Comparison of ENCODE assay signal across 15 mouse cellular contexts in genomic region chr2:29419946-29420345, GRCm38 (mm10).
A peak's percentile ranks its signal among the peaks of the same experiment; 100 is the strongest.
DNase-seq lines count a peak whose midpoint lies in the region; ATAC-seq and TF ChIP-seq lines count a peak whose summit lies in the region.
"Had no signal": no experiment of that assay in that cellular context is flagged by ENCODE, and none has a peak within 500 bp of the region (broad histone marks: within the 10 kb centered on the region; RNA-seq: fewer than 3 reads in every experiment).

No protein-coding gene starts in this region.

- no peak overlapping the region for H3K27ac ChIP-seq in liver, adult 2 months (replicated peaks; ENCODE audit: insufficient read depth, low read depth, low read length)
- H3K27ac ChIP-seq in liver, embryonic 11.5 days (ENCODE audit: low read depth, low read length), result no peak overlapping the region
- H3K27ac ChIP-seq in intestine, postnatal 0 days (ENCODE audit: low read depth, low read length), result no peak overlapping the region
- H3K27ac ChIP-seq: embryonic facial prominence, embryonic 13.5 days; heart, embryonic 10.5 days had no signal

- H3K36me3 ChIP-seq in liver, adult 2 months (ENCODE audit: control insufficient read depth, insufficient read depth, low read length), result peaks cover 2% of the 10 kb centered on the region; the same call in 1 of the 2 replicates
- H3K36me3 ChIP-seq in liver, embryonic 11.5 days (ENCODE audit: control insufficient read depth, insufficient read depth, low read length), result no peaks in the 10 kb centered on the region
- H3K36me3 ChIP-seq in intestine, postnatal 0 days (ENCODE audit: control insufficient read depth, insufficient read depth), result no peaks in the 10 kb centered on the region
- H3K36me3 ChIP-seq: embryonic facial prominence, embryonic 13.5 days; heart, embryonic 10.5 days; neural tube, embryonic 13.5 days had no signal

- no peaks in the 10 kb centered on the region for H3K79me2 ChIP-seq in liver, adult 2 months (ENCODE audit: control insufficient read depth, insufficient read depth, low read length)

- peak; percentile 57 for TF ChIP-seq CTCF in liver, adult 2 months (IDR thresholded peaks at IDR 0.05; ENCODE audit: low read depth, low read length)
- TF ChIP-seq CTCF in intestine, postnatal 0 days (IDR thresholded peaks at IDR 0.05; ENCODE audit: low read depth), result peak; percentile 73

- no peak overlapping the region for H3K4me2 ChIP-seq in liver, embryonic 11.5 days
- no peak overlapping the region for H3K4me2 ChIP-seq in intestine, postnatal 0 days (replicated peaks; ENCODE audit: low read depth)
- H3K4me2 ChIP-seq: embryonic facial prominence, embryonic 13.5 days; neural tube, embryonic 13.5 days had no signal

- H3K4me1 ChIP-seq in liver, adult 2 months (ENCODE audit: control insufficient read depth, insufficient read depth, low read length), result peaks cover 8% of the 10 kb centered on the region
- peaks cover 4% of the 10 kb centered on the region; the same call in 1 of the 2 replicates for H3K4me1 ChIP-seq in liver, embryonic 11.5 days (replicated peaks; ENCODE audit: control insufficient read depth, insufficient read depth, low read length)
- H3K4me1 ChIP-seq in intestine, postnatal 0 days (replicated peaks; ENCODE audit: control insufficient read depth, insufficient read depth, low read length), result no peaks in the 10 kb centered on the region
- H3K4me1 ChIP-seq: embryonic facial prominence, embryonic 13.5 days had no signal

- H3K4me3 ChIP-seq in liver, adult 2 months (ENCODE audit: insufficient read depth, low read depth, low read length), result no peak overlapping the region
- no peak overlapping the region for H3K4me3 ChIP-seq in liver, embryonic 11.5 days (ENCODE audit: low read depth, low read length)
- no peak overlapping the region for H3K4me3 ChIP-seq in intestine, postnatal 0 days (ENCODE audit: low read depth, low read length)
- H3K4me3 ChIP-seq: embryonic facial prominence, embryonic 13.5 days; heart, embryonic 10.5 days; neural tube, embryonic 13.5 days had no signal

- no peak for ATAC-seq in liver, embryonic 11.5 days (replicated peaks; ENCODE audit: low FRiP score)
- peak; percentile 57 for ATAC-seq in intestine, postnatal 0 days
- no peak for ATAC-seq in granulocyte monocyte progenitor cell, adult 5-6 weeks (replicated peaks; ENCODE audit: poor library complexity, severe bottlenecking)
- ATAC-seq: forebrain, embryonic 16.5 days had no signal

- H3K27me3 ChIP-seq in liver, adult 2 months (ENCODE audit: control insufficient read depth, insufficient read depth, low read length), result no peaks in the 10 kb centered on the region
- H3K27me3 ChIP-seq in liver, embryonic 11.5 days (replicated peaks; ENCODE audit: control insufficient read depth, insufficient read depth, low read length), result no peaks in the 10 kb centered on the region
- no peaks in the 10 kb centered on the region for H3K27me3 ChIP-seq in intestine, postnatal 0 days (replicated peaks; ENCODE audit: control insufficient read depth, insufficient read depth, low read length)
- H3K27me3 ChIP-seq: embryonic facial prominence, embryonic 13.5 days; neural tube, embryonic 13.5 days had no signal

- WGBS in liver, adult 2 months, result 41% methylated on average over 5 of the region's 5 CpGs
- 73% methylated on average over 5 of the region's 5 CpGs for whole genome bisulfite sequencing in liver, embryonic 11.5 days
- 55% methylated on average over 5 of the region's 5 CpGs for WGBS in intestine, postnatal 0 days

- DNase-seq in liver, adult 2 months (ENCODE audit: extremely low read depth, low read depth, low spot score), result peak; percentile 60
- no peak for DNase-seq in liver, embryonic 11.5 days (ENCODE audit: low spot score)
- peak; percentile 44 to 58 for DNase-seq in kidney, postnatal 4 days
- DNase-seq in neural tube, embryonic 10.5 days (ENCODE audit: extremely low spot score, low spot score), result no peak
- DNase-seq in cerebellum, adult 8-10 months, result no peak
- DNase-seq in right cerebral cortex, postnatal 25 days, result no peak
- DNase-seq: cerebellum, adult 11-12 months; midbrain, embryonic 14.5 days; thymus, postnatal 36 days had no signal

- H3K9me3 ChIP-seq in liver, embryonic 11.5 days (ENCODE audit: control insufficient read depth, low read length), result no peaks in the 10 kb centered on the region
- H3K9me3 ChIP-seq in intestine, postnatal 0 days (ENCODE audit: control insufficient read depth), result no peaks in the 10 kb centered on the region
- H3K9me3 ChIP-seq: embryonic facial prominence, embryonic 13.5 days; heart, embryonic 10.5 days; neural tube, embryonic 13.5 days had no signal

- H3K9ac ChIP-seq in liver, adult 2 months (ENCODE audit: low read depth, low read length), result no peak overlapping the region
- H3K9ac ChIP-seq in liver, embryonic 11.5 days (ENCODE audit: low read depth, low read length), result no peak overlapping the region
- no peak overlapping the region for H3K9ac ChIP-seq in intestine, postnatal 0 days (ENCODE audit: low read depth, low read length)
- H3K9ac ChIP-seq: embryonic facial prominence, embryonic 13.5 days; neural tube, embryonic 13.5 days had no signal

- no peak for TF ChIP-seq POLR2A in liver, adult 2 months (IDR thresholded peaks at IDR 0.05; ENCODE audit: extremely low read depth, insufficient read depth, low read length)

Comparison
In these comparisons a context has a peak if more than half of its experiments do, and no peak if none do; other contexts are left out.
1. DNase-seq: peak in liver, adult 2 months (single experiment) and kidney, postnatal 4 days (2 of 2); none in liver, embryonic 11.5 days (single experiment), neural tube, embryonic 10.5 days (single experiment), cerebellum, adult 8-10 months (single experiment) and right cerebral cortex, postnatal 25 days (single experiment).